Mouse (Mus musculus): ENCODE data around the gene Slco1a6. TPM values are rescaled to one million over a fixed set of nuclear protein-coding genes. Genes with fewer than 3 reads are reported as not detected.

Slco1a6 gene
- total RNA-seq, 2 experiments from 2014 or later: not detected

DNA sequence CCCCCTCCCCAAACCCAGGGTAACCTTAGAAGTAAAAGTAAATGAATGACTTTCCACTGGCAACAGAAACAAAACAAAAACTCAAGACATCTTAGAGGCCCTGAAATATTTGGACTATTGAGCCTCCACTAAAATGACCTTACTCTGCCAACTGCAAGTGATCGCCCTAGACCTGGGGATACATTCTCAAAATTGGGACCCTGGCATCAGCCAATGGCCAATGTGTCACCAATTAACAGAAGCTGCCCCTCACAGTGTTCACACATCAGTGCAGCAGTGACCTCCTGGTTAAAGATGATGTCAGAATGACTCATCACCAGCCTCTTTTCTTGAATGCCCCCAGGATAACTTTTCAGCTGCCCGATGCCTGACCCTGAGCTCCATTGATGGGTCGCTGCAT is 166.4 kb downstream of the Slco1a6 start:
- ATAC-seq (replicated peaks; ENCODE audit: low FRiP score, low TSS enrichment, poor library complexity, severe bottlenecking): no peak

DNA sequence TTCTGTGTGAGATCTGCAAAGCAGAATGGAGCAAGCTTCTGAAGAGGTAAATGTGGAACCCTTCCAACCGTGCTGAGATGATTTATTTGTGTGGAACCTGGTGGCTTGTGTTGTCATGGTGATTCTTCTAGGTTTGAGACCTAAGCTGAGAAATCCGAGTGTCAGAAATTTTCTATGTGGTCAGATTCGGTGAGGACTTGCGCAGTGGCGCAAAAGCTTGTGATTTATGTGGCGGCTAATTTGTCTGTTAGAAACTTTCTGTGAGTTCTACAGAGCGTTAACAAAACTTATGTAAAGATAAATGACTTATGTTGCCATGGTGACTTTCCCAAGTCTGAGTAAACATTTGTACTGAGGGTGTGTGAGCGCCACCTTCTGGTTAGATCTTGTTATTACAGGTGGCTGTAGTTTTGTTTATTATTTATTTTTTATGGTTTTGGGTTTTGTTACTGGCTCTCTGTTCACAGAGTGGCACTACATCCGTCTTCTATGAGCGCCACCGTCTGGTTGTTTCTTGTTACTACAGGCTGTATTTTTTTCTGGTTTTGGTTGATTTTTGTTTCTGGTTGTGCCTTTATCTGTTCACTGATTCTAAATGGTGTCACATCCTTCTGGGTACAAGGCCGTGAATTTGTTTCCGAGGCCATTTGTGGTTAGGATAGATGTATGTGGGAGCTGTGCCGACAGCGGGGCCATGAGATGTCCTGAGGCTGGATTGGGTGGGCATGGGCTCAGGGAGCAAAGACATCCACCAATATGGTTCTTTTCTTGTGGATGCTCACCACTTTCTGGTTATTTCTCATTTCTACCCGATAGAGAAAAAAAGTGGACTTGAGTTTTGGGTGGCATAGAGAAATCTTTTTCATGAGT is 167.8 kb downstream of the Slco1a6 start:
- peak; percentile 85 for ATAC-seq (replicated peaks; ENCODE audit: low FRiP score, low TSS enrichment, poor library complexity, severe bottlenecking)

DNA sequence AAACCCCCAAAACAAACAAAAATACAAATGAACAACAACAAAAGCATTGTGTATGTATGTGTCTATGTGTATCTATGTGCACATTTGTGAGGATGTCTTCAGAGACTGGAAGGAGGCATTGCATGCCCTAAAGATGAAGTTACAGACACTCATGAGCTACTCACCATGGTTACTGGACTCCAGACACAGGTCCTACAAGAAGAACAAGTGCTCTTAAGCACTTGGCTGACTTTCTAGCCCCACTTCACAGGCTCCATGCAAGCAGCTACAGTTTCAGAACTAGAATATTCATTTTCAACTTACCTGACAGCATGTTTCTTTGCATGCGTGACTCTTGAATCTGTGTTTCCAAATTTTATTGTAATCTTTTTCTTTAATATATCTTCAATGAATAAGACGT is 172.6 kb downstream of the Slco1a6 start:
- no peak for ATAC-seq (replicated peaks; ENCODE audit: low FRiP score, low TSS enrichment, poor library complexity, severe bottlenecking)

Other genes starting within 250 kb of the Slco1a6 start
- gene Gm6614, start 197.1 kb downstream of the Slco1a6 start, total RNA-seq (2014; fragmentation: Nextera tagmentation): not detected in 2 replicates
- gene Gm6614, start 197.1 kb downstream of the Slco1a6 start, total RNA-seq (2017): not detected in 2 replicates
- gene Iapp, start 89.9 kb upstream of the Slco1a6 start, total RNA-seq (2014; fragmentation: Nextera tagmentation): not detected in 2 replicates
- not detected in 2 replicates for gene Iapp, start 89.9 kb upstream of the Slco1a6 start, total RNA-seq (2017)
- gene Slco1a5, start 114.5 kb upstream of the Slco1a6 start, total RNA-seq (2014; fragmentation: Nextera tagmentation): not detected in 2 replicates
- 0.19 TPM in 1 of 2 replicates, not detected in the other for gene Slco1a5, start 114.5 kb upstream of the Slco1a6 start, total RNA-seq (2017)
- gene Pyroxd1, start 137.1 kb upstream of the Slco1a6 start, total RNA-seq (2014; fragmentation: Nextera tagmentation): 6.4 and 10.9 TPM in 2 replicates
- gene Pyroxd1, start 137.1 kb upstream of the Slco1a6 start, total RNA-seq (2017): 15.2 and 21.4 TPM in 2 replicates
- gene Recql, start 178.6 kb upstream of the Slco1a6 start, total RNA-seq (2014; fragmentation: Nextera tagmentation): 51.2 and 71.0 TPM in 2 replicates
- gene Recql, start 178.6 kb upstream of the Slco1a6 start, total RNA-seq (2017): 48.8 and 59.4 TPM in 2 replicates
- 31.0 and 36.3 TPM in 2 replicates for gene Golt1b, start 178.7 kb upstream of the Slco1a6 start, total RNA-seq (2014; fragmentation: Nextera tagmentation)
- gene Golt1b, start 178.7 kb upstream of the Slco1a6 start, total RNA-seq (2017): 37.5 and 46.9 TPM in 2 replicates
- 0.61 and 0.94 TPM in 2 replicates for gene Spx, start 204.9 kb upstream of the Slco1a6 start, total RNA-seq (2014; fragmentation: Nextera tagmentation)
- gene Spx, start 204.9 kb upstream of the Slco1a6 start, total RNA-seq (2017): 1.1 TPM in 1 of 2 replicates, not detected in the other

Data from megakaryocyte-erythroid progenitor cell, adult 5-6 weeks (primary cell).